Mouse (Mus musculus): ENCODE results near the gene Ovca2. TPM values are rescaled to one million over a fixed set of nuclear protein-coding genes. Genes with fewer than 3 reads are reported as not detected.

Ovca2 gene
- polyA plus RNA-seq, 1 experiment from 2014 or later = 8.7 TPM

GRCm38 (mm10) chr11:75200935-75201334 is 22.3 kb upstream of the Ovca2 start:
- Histone ChIP-seq H3K9me3 (replicated peaks; ENCODE audit: control insufficient read depth, low read length) (no peaks in the 10 kb centered on the region), H3K27ac (ENCODE audit: low read length) (no peak overlapping the region), H3K4me1 (ENCODE audit: control insufficient read depth, low read depth, low read length) (peaks cover 5% of the 10 kb centered on the region), H3K4me3 (ENCODE audit: low read depth, low read length) (no peak overlapping the region), H3K36me3 (ENCODE audit: control insufficient read depth, insufficient read depth) (no peaks in the 10 kb centered on the region), H3K4me2 (ENCODE audit: low read depth, low read length) (no peak overlapping the region), H3K27me3 (ENCODE audit: control insufficient read depth, insufficient read depth, low read depth, low read length) (peaks cover 14% of the 10 kb centered on the region), H3K9ac (ENCODE audit: low read depth, low read length) (no peak overlapping the region)
- ATAC-seq (ENCODE audit: low read depth) = no peak
- WGBS (ENCODE audit: insufficient replicate concordance) = 79% methylated on average over 12 of the region's 12 CpGs

- no peak for ATAC-seq (ENCODE audit: low read depth)
- Histone ChIP-seq H3K4me1 (ENCODE audit: control insufficient read depth, low read depth, low read length) (peaks cover 7% of the 10 kb centered on the region), H3K4me3 (ENCODE audit: low read depth, low read length) (no peak overlapping the region), H3K27ac (ENCODE audit: low read length) (no peak overlapping the region), H3K9ac (ENCODE audit: low read depth, low read length) (no peak overlapping the region), H3K36me3 (ENCODE audit: control insufficient read depth, insufficient read depth) (no peaks in the 10 kb centered on the region), H3K4me2 (ENCODE audit: low read depth, low read length) (no peak overlapping the region), H3K27me3 (ENCODE audit: control insufficient read depth, insufficient read depth, low read depth, low read length) (peaks cover 24% of the 10 kb centered on the region), H3K9me3 (replicated peaks; ENCODE audit: control insufficient read depth, low read length) (no peaks in the 10 kb centered on the region)
- WGBS (ENCODE audit: insufficient replicate concordance) = 48% methylated on average over 5 of the region's 5 CpGs
These were observed 21.3 kb upstream of the Ovca2 start for GRCm38 (mm10) chr11:75199951-75200350.

DNA sequence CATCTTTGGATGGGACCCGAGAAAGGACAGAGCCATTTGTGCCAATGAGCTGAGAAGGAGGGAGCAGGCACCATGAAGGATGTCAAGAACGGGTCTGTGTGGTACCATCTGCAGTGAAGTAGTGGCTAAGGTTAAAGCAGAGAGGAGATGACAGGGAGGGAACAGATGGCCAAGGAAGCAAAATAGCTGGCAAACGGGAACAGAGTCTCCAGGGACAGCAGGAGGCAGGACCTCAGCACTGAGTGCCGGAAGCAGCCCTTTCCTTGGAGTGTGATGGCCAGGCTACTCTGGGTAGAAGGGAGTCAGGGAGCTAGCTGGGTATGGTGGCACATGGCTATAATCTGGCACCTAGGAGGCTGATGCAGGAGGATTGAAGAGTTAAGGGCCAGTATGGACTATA is 20.2 kb upstream of the Ovca2 start:
- no peak overlapping the region for H3K4me3 ChIP-seq (ENCODE audit: low read depth, low read length)
- H3K4me2 ChIP-seq (ENCODE audit: low read depth, low read length) = no peak overlapping the region
- H3K4me1 ChIP-seq (ENCODE audit: control insufficient read depth, low read depth, low read length) = peaks cover 15% of the 10 kb centered on the region
- H3K36me3 ChIP-seq (ENCODE audit: control insufficient read depth, insufficient read depth) = no peaks in the 10 kb centered on the region
- no peak overlapping the region for H3K9ac ChIP-seq (ENCODE audit: low read depth, low read length)
- 64% methylated on average over 4 of the region's 4 CpGs for WGBS (ENCODE audit: insufficient replicate concordance)
- H3K27me3 ChIP-seq (ENCODE audit: control insufficient read depth, insufficient read depth, low read depth, low read length) = peaks cover 36% of the 10 kb centered on the region
- no peak overlapping the region for H3K27ac ChIP-seq (ENCODE audit: low read length)
- no peak for ATAC-seq (ENCODE audit: low read depth)
- H3K9me3 ChIP-seq (replicated peaks; ENCODE audit: control insufficient read depth, low read length) = no peaks in the 10 kb centered on the region

DNA sequence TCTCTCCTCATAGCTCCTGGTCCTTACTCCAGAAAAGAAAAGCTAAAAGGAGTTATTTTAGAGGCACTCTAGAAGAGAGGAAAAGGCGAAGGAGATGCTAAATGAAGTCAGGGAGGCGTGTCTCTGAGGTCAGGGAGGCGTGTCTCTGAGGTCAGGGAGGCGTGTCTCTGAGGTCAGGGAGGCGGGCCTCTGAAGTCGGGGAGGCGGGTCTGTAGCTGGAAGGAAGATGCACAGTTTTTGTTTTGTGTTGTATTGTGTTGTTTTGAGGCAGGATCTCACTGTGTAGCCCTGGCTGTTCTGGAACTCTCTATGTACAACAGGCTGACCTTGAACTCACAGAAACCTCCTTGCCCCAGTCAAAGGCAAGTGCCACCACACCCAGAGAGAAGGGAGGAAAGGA is 19.3 kb upstream of the Ovca2 start:
- peaks cover 21% of the 10 kb centered on the region for H3K4me1 ChIP-seq (ENCODE audit: control insufficient read depth, low read depth, low read length)
- ATAC-seq (ENCODE audit: low read depth) = no peak
- H3K4me3 ChIP-seq (ENCODE audit: low read depth, low read length) = no peak overlapping the region
- no peak overlapping the region for H3K27ac ChIP-seq (ENCODE audit: low read length)
- no peak overlapping the region for H3K9ac ChIP-seq (ENCODE audit: low read depth, low read length)
- H3K36me3 ChIP-seq (ENCODE audit: control insufficient read depth, insufficient read depth) = no peaks in the 10 kb centered on the region
- H3K9me3 ChIP-seq (replicated peaks; ENCODE audit: control insufficient read depth, low read length) = no peaks in the 10 kb centered on the region
- peaks cover 44% of the 10 kb centered on the region for H3K27me3 ChIP-seq (ENCODE audit: control insufficient read depth, insufficient read depth, low read depth, low read length)
- H3K4me2 ChIP-seq (ENCODE audit: low read depth, low read length) = no peak overlapping the region
- 26% methylated on average over 7 of the region's 7 CpGs for WGBS (ENCODE audit: insufficient replicate concordance)

DNA sequence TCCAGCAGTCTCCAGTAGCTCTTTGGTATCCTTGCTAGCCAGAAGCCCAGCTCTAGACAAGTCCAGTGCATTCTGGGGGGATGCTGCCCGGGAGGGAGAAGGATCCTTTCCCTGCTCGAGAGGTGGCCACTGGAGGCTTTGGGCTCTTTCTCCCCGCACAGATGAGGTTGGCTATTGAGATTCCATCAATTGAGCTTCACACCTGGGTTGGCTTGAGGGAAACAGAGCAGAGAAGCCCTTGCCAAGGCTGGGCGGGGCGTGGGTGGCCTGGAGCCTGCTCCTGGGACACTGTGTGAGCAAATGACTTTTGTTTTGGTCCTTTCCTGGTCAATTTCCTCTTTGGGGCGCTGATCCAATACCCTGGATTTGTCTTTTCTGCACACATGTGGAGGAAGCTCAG is 17.5 kb upstream of the Ovca2 start:
- Histone ChIP-seq H3K27ac (ENCODE audit: low read length) (no peak overlapping the region), H3K9ac (ENCODE audit: low read depth, low read length) (no peak overlapping the region), H3K4me3 (ENCODE audit: low read depth, low read length) (no peak overlapping the region), H3K4me2 (ENCODE audit: low read depth, low read length) (no peak overlapping the region), H3K36me3 (ENCODE audit: control insufficient read depth, insufficient read depth) (no peaks in the 10 kb centered on the region), H3K9me3 (replicated peaks; ENCODE audit: control insufficient read depth, low read length) (no peaks in the 10 kb centered on the region), H3K27me3 (ENCODE audit: control insufficient read depth, insufficient read depth, low read depth, low read length) (peaks cover 56% of the 10 kb centered on the region), H3K4me1 (ENCODE audit: control insufficient read depth, low read depth, low read length) (peaks cover 17% of the 10 kb centered on the region)
- WGBS (ENCODE audit: insufficient replicate concordance) = 63% methylated on average over 6 of the region's 6 CpGs
- ATAC-seq (ENCODE audit: low read depth) = no peak

DNA sequence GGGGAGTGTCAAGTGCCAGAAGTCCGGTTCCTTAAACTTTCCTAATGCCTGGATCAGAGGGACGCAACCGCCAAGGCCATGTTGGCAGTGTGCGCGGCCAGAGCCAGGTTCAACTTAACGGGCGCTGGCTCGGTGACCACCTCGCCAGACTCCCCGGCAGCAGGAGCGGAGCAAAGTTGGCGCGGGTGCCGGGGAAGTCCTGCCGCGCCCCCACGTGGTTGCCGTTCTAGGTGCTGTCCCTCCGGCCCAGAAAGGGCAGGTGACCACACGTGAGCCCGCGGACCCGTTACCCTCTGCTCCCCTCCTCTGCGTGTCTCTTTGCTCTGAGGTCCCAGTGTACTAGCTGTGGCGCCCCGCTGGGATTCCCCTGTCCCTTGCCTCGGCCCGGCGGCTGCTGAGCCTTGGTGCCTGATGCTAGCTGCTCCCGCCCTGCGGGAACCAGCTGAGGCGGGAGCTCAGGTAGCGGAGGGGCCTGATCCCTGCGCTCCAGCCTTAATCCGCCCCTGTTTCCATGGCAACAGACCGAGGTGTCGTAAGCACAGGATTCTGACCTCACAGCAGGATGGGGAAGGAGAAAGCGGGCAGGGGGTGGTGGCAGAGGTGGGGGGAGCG is 16.3 kb upstream of the Ovca2 start:
- Histone ChIP-seq H3K4me1 (ENCODE audit: control insufficient read depth, low read depth, low read length) (peaks cover 25% of the 10 kb centered on the region), H3K27ac (ENCODE audit: low read length) (no peak overlapping the region), H3K27me3 (ENCODE audit: control insufficient read depth, insufficient read depth, low read depth, low read length) (peaks cover 56% of the 10 kb centered on the region), H3K4me3 (ENCODE audit: low read depth, low read length) (peak overlapping the region; percentile 59), H3K36me3 (ENCODE audit: control insufficient read depth, insufficient read depth) (no peaks in the 10 kb centered on the region), H3K4me2 (ENCODE audit: low read depth, low read length) (peak overlapping the region; percentile 72), H3K9ac (ENCODE audit: low read depth, low read length) (no peak overlapping the region), H3K9me3 (replicated peaks; ENCODE audit: control insufficient read depth, low read length) (no peaks in the 10 kb centered on the region)
- ATAC-seq (ENCODE audit: low read depth) = 0 out of 2 replicates have a peak, but pooled peaks have one; percentile 2
- 1% methylated on average over 39 of the region's 39 CpGs for WGBS (ENCODE audit: insufficient replicate concordance)

DNA sequence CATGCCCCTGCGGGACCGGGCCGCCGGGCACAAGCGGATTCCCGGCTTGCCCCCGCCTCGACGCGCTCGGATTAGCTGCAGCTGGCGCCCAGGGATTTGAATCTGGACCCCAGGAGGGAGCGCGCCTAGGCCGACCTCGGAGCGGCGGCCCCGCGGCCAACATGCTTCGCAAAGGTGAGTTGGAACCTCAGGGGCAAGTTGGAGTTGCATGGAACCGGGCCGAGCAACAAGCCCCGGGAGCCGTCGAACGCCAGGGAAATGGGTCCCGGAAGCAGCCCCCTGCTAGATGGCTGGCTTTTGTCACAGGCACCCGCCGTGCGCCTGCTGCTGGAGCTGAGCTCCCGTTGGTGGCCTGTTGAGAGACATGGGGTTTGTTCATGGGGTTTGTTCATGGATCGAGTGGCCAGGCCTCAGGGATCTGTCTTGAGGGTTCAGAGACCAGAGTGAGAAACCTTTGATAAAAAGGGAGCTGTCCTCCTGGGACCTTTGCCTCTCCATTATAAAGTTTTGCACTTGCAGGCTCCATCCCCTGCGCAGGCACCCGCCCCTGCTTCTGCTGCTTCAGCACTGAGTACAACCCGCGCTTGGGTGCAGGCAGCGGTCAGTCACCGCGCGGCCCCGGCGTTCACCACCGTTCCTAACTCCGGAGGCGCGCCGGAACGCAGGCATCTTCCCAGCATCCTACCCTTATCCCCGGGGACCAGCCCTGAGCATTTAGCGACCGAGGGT is 15.7 kb upstream of the Ovca2 start:
- Histone ChIP-seq H3K4me3 (ENCODE audit: low read depth, low read length) (peak overlapping the region; percentile 59), H3K27ac (ENCODE audit: low read length) (no peak overlapping the region), H3K9ac (ENCODE audit: low read depth, low read length) (no peak overlapping the region), H3K4me2 (ENCODE audit: low read depth, low read length) (peak overlapping the region; percentile 72), H3K4me1 (ENCODE audit: control insufficient read depth, low read depth, low read length) (peaks cover 32% of the 10 kb centered on the region), H3K9me3 (replicated peaks; ENCODE audit: control insufficient read depth, low read length) (no peaks in the 10 kb centered on the region), H3K36me3 (ENCODE audit: control insufficient read depth, insufficient read depth) (no peaks in the 10 kb centered on the region), H3K27me3 (ENCODE audit: control insufficient read depth, insufficient read depth, low read depth, low read length) (peaks cover 56% of the 10 kb centered on the region)
- no peak for ATAC-seq (ENCODE audit: low read depth)
- WGBS (ENCODE audit: insufficient replicate concordance) = 1% methylated on average over 52 of the region's 52 CpGs

DNA sequence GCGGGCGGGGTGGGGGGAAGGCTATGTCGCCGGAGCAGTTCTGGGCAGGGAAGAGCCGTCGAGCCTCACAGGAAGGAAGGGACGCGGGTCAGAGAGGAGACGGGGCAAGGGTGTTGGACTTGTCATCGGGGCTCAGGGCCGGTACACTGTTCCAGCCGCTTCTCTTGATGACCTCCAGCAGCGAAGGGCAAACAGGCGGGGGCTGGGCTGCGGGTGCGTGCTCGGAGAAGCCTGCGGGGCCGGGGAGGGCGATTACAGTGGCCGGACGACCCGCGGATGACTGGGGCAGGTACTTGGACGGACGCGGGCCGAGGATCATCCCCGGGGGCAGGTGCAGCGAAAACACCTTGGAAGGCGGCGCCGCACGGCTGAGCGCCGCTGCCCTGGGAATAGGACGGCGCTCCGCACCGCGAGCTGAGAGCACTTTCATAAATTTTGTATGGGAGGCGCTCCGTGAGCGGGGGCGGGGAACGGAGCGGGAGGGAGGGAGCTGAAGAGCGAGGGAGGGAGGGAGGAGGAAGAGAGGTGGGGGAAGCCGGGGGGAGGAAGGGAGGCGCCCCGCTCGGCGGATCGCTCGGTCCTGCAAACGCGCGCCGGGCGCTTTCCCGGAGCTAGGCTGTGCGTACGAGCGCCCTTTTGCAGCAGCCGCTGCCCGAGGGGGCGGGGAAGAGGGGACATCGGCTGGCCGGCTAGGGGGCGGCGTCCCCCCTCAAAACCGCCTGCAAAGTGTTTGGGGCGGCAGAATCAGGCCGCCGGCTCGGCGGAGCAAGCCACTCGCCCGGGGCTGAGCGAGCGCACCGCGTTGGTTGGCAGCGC is 14.8 kb upstream of the Ovca2 start, which contains the start of gene Rtn4rl1:
Gene Rtn4rl1 (plus strand): TSS at position 528 of the 816 bp plus-strand sequence.
- Histone ChIP-seq H3K9ac (ENCODE audit: low read depth, low read length) (peak within 1 kb of the TSS; percentile 14; the same call in 1 of the 2 replicates), H3K27me3 (ENCODE audit: control insufficient read depth, insufficient read depth, low read depth, low read length) (peaks cover 56% of the 10 kb centered on the region), H3K27ac (ENCODE audit: low read length) (no peak within 1 kb of the TSS), H3K9me3 (replicated peaks; ENCODE audit: control insufficient read depth, low read length) (no peaks in the 10 kb centered on the region), H3K4me1 (ENCODE audit: control insufficient read depth, low read depth, low read length) (peaks cover 39% of the 10 kb centered on the region), H3K36me3 (ENCODE audit: control insufficient read depth, insufficient read depth) (no peaks in the 10 kb centered on the region), H3K4me2 (ENCODE audit: low read depth, low read length) (peak within 1 kb of the TSS; percentile 72), H3K4me3 (ENCODE audit: low read depth, low read length) (peak within 1 kb of the TSS; percentile 59)
- 0 out of 2 replicates have a peak, but pooled peaks have one; percentile 5 for ATAC-seq (ENCODE audit: low read depth)
- WGBS (ENCODE audit: insufficient replicate concordance) = under 1% methylated on average over 81 of the region's 84 CpGs
